Mouse (Mus musculus): ENCODE measurements at regions not wholly inside any gene's neighbourhood (a gene's known extent, or its start where the extent isn't known, plus 50 kb on each side); places are given as distances from the start of the nearest gene placed in this dataset.

GRCm38 (mm10) chr12:61912146-61912545, 389.2 kb downstream of the Lrfn5 start:
- no peak overlapping the region for H3K27ac ChIP-seq (ENCODE audit: low read depth, low read length)
- H3K9me3 ChIP-seq (ENCODE audit: control insufficient read depth, low read length): no peaks in the 10 kb centered on the region
- no peaks in the 10 kb centered on the region for H3K36me3 ChIP-seq (ENCODE audit: control insufficient read depth, insufficient read depth, low read length)
- ATAC-seq: no peak
- no peak overlapping the region for H3K4me2 ChIP-seq (ENCODE audit: low read length)
- no peak overlapping the region for H3K4me3 ChIP-seq (ENCODE audit: low read length)
- no peaks in the 10 kb centered on the region for H3K4me1 ChIP-seq (ENCODE audit: control insufficient read depth, insufficient read depth, low read depth, low read length)
- 71% methylated on average over 1 of the region's 1 CpGs for WGBS
- H3K27me3 ChIP-seq (replicated peaks; ENCODE audit: control insufficient read depth, insufficient read depth, low read length): no peaks in the 10 kb centered on the region
- no peak overlapping the region for H3K9ac ChIP-seq (ENCODE audit: low read depth, low read length)

GRCm38 (mm10) chr12:61923331-61923730, 400.4 kb downstream of the Lrfn5 start:
- WGBS: 0% methylated on average over 1 of the region's 1 CpGs

DNA sequence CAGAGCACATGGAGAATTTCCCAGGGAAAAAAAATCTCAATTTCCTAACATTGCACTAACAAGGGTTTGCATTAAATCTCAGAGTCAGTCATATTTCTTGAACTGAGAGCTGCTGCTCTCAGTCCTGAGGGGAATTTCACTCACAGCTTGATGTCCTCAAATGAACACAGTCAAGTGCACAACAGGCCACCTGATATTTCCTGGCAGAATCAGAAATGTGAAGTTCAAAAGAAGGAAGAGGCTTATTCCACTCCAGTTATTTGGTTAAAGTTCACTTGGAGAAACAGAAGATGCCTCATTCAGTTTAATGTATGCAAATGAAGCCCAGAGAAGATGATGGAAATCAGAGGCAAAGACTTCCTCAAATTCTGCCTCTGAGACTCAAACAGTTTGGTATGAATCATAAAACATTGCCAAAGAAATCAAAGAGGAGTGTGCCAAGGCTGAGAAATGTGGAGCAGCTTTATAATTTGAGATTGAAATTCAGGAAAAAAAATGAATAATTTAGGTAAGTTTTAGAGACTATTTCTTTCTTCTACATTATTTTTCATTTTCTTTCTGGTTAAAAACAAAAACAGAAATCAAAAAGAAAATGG, 402.4 kb downstream of the Lrfn5 start:
- Histone ChIP-seq H3K4me2 (ENCODE audit: low read length) (no peak overlapping the region), H3K4me3 (ENCODE audit: low read length) (no peak overlapping the region), H3K9ac (ENCODE audit: low read depth, low read length) (no peak overlapping the region), H3K9me3 (ENCODE audit: control insufficient read depth, low read length) (no peaks in the 10 kb centered on the region), H3K27ac (ENCODE audit: low read depth, low read length) (no peak overlapping the region), H3K4me1 (ENCODE audit: control insufficient read depth, insufficient read depth, low read depth, low read length) (no peaks in the 10 kb centered on the region), H3K36me3 (ENCODE audit: control insufficient read depth, insufficient read depth, low read length) (no peaks in the 10 kb centered on the region), H3K27me3 (replicated peaks; ENCODE audit: control insufficient read depth, insufficient read depth, low read length) (no peaks in the 10 kb centered on the region)
- ATAC-seq: no peak

More at GRCm38 (mm10) chr12:61923331-61923730, 400.4 kb downstream of the Lrfn5 start:
- Histone ChIP-seq H3K9me3 (ENCODE audit: control insufficient read depth, low read length) (no peaks in the 10 kb centered on the region), H3K4me1 (ENCODE audit: control insufficient read depth, insufficient read depth, low read depth, low read length) (no peaks in the 10 kb centered on the region), H3K9ac (ENCODE audit: low read depth, low read length) (no peak overlapping the region), H3K36me3 (ENCODE audit: control insufficient read depth, insufficient read depth, low read length) (no peaks in the 10 kb centered on the region), H3K4me2 (ENCODE audit: low read length) (no peak overlapping the region), H3K27me3 (replicated peaks; ENCODE audit: control insufficient read depth, insufficient read depth, low read length) (no peaks in the 10 kb centered on the region), H3K4me3 (ENCODE audit: low read length) (no peak overlapping the region), H3K27ac (ENCODE audit: low read depth, low read length) (no peak overlapping the region)
- peak; percentile 48; the same call in 1 of the 2 replicates for ATAC-seq
